Mouse (Mus musculus) urinary bladder, postnatal 10 days (tissue): Measurements from ENCODE around the gene Igsf8.
A peak's percentile ranks its signal among the peaks of the same experiment; 100 is the strongest.

Source experiments
- DNase-seq: peaks from one replicate; pipeline ENCODE4 v3.0.0; 2022; ENCODE audit warnings: low spot score

The Igsf8 gene

GRCm38 (mm10) chr1:172302851-172303250, 41.4 kb downstream of the Igsf8 start:
- DNase-seq: no peak

GRCm38 (mm10) chr1:172304443-172304842, 43.0 kb downstream of the Igsf8 start:
- no peak for DNase-seq

GRCm38 (mm10) chr1:172305153-172305552, 43.7 kb downstream of the Igsf8 start:
- no peak for DNase-seq

- no peak for DNase-seq
Measured at GRCm38 (mm10) chr1:172305635-172306034, 44.2 kb downstream of the Igsf8 start.

- no peak for DNase-seq
Measured at GRCm38 (mm10) chr1:172306196-172306595, 44.8 kb downstream of the Igsf8 start.

GRCm38 (mm10) chr1:172306885-172307284, 45.4 kb downstream of the Igsf8 start:
- DNase-seq: no peak

GRCm38 (mm10) chr1:172307936-172308335, 46.5 kb downstream of the Igsf8 start:
- DNase-seq: no peak

- DNase-seq: no peak
Measured at GRCm38 (mm10) chr1:172308409-172308808, 47.0 kb downstream of the Igsf8 start.

- DNase-seq: peak; percentile 79
Measured at GRCm38 (mm10) chr1:172309699-172310398, 48.4 kb downstream of the Igsf8 start.

- no peak for DNase-seq
Measured at GRCm38 (mm10) chr1:172311248-172311906, 49.9 kb downstream of the Igsf8 start.

- peak; percentile 57 for DNase-seq
Measured at GRCm38 (mm10) chr1:172311921-172312767, 50.7 kb downstream of the Igsf8 start.

- no peak for DNase-seq
Measured at GRCm38 (mm10) chr1:172312768-172313561, 51.5 kb downstream of the Igsf8 start.

- DNase-seq: no peak
Measured at GRCm38 (mm10) chr1:172313613-172314411, 52.4 kb downstream of the Igsf8 start.

- DNase-seq: no peak
Measured at GRCm38 (mm10) chr1:172314911-172315310, 53.5 kb downstream of the Igsf8 start.

GRCm38 (mm10) chr1:172317431-172317830, 56.0 kb downstream of the Igsf8 start:
- DNase-seq: no peak

- DNase-seq: no peak
Measured at GRCm38 (mm10) chr1:172317946-172318345, 56.5 kb downstream of the Igsf8 start.

GRCm38 (mm10) chr1:172318424-172319035, 57.1 kb downstream of the Igsf8 start:
- DNase-seq: no peak

- no peak for DNase-seq
Measured at GRCm38 (mm10) chr1:172319346-172319745, 57.9 kb downstream of the Igsf8 start.

- DNase-seq: no peak
Measured at GRCm38 (mm10) chr1:172319921-172320411, 58.5 kb downstream of the Igsf8 start.

- no peak for DNase-seq
Measured at GRCm38 (mm10) chr1:172322725-172323124, 61.3 kb downstream of the Igsf8 start.
